Mouse (Mus musculus): ENCODE results near the gene Rasd1. TPM values are rescaled to one million over a fixed set of nuclear protein-coding genes. Genes with fewer than 3 reads are reported as not detected.

The Rasd1 gene
- polyA plus RNA-seq, 1 experiment from 2014 or later, result 1.3 TPM

GRCm38 (mm10) chr11:60001231-60001980 lies 36.7 kb upstream of the Rasd1 start:
- Histone ChIP-seq H3K27me3 (ENCODE audit: control insufficient read depth, insufficient read depth, low read length) (no peaks in the 10 kb centered on the region), H3K9me3 (ENCODE audit: control insufficient read depth, low read length) (no peaks in the 10 kb centered on the region), H3K4me3 (ENCODE audit: low read depth, low read length) (no peak overlapping the region), H3K9ac (ENCODE audit: low read length) (no peak overlapping the region), H3K27ac (replicated peaks) (no peak overlapping the region), H3K4me1 (replicated peaks; ENCODE audit: control insufficient read depth, insufficient read depth) (no peaks in the 10 kb centered on the region), H3K36me3 (ENCODE audit: control insufficient read depth, insufficient read depth, low read length) (no peaks in the 10 kb centered on the region), H3K4me2 (replicated peaks; ENCODE audit: low read depth) (no peak overlapping the region)
- TF ChIP-seq EP300 (optimal IDR thresholded peaks at IDR 0.05) (no peak), CTCF (IDR thresholded peaks at IDR 0.05; ENCODE audit: low read depth) (no peak)
- no peak for DNase-seq (ENCODE audit: low spot score)
- no peak for ATAC-seq (ENCODE audit: low FRiP score, low TSS enrichment)
- WGBS, result 73% methylated on average over 5 of the region's 5 CpGs

GRCm38 (mm10) chr11:59994318-59994717 lies 29.6 kb upstream of the Rasd1 start:
- Histone ChIP-seq H3K4me1 (replicated peaks; ENCODE audit: control insufficient read depth, insufficient read depth) (peaks cover 2% of the 10 kb centered on the region; the same call in 1 of the 2 replicates), H3K36me3 (ENCODE audit: control insufficient read depth, insufficient read depth, low read length) (no peaks in the 10 kb centered on the region), H3K4me2 (replicated peaks; ENCODE audit: low read depth) (no peak overlapping the region), H3K9ac (ENCODE audit: low read length) (no peak overlapping the region), H3K27me3 (ENCODE audit: control insufficient read depth, insufficient read depth, low read length) (no peaks in the 10 kb centered on the region), H3K4me3 (ENCODE audit: low read depth, low read length) (no peak overlapping the region), H3K9me3 (ENCODE audit: control insufficient read depth, low read length) (no peaks in the 10 kb centered on the region), H3K27ac (replicated peaks) (no peak overlapping the region)
- TF ChIP-seq EP300 (optimal IDR thresholded peaks at IDR 0.05) (no peak), CTCF (IDR thresholded peaks at IDR 0.05; ENCODE audit: low read depth) (no peak)
- 28% methylated on average over 9 of the region's 9 CpGs for WGBS
- DNase-seq (ENCODE audit: low spot score), result peak; percentile 26
- ATAC-seq (ENCODE audit: low FRiP score, low TSS enrichment), result no peak

GRCm38 (mm10) chr11:59991365-59991764 lies 26.6 kb upstream of the Rasd1 start:
- Histone ChIP-seq H3K36me3 (ENCODE audit: control insufficient read depth, insufficient read depth, low read length) (no peaks in the 10 kb centered on the region), H3K4me2 (replicated peaks; ENCODE audit: low read depth) (no peak overlapping the region), H3K9me3 (ENCODE audit: control insufficient read depth, low read length) (no peaks in the 10 kb centered on the region), H3K4me1 (replicated peaks; ENCODE audit: control insufficient read depth, insufficient read depth) (peaks cover 2% of the 10 kb centered on the region; the same call in 1 of the 2 replicates), H3K4me3 (ENCODE audit: low read depth, low read length) (no peak overlapping the region), H3K9ac (ENCODE audit: low read length) (no peak overlapping the region), H3K27me3 (ENCODE audit: control insufficient read depth, insufficient read depth, low read length) (no peaks in the 10 kb centered on the region), H3K27ac (replicated peaks) (no peak overlapping the region)
- no peak for ATAC-seq (ENCODE audit: low FRiP score, low TSS enrichment)
- TF ChIP-seq EP300 (optimal IDR thresholded peaks at IDR 0.05) (no peak), CTCF (IDR thresholded peaks at IDR 0.05; ENCODE audit: low read depth) (no peak)
- no peak for DNase-seq (ENCODE audit: low spot score)
- 51% methylated on average over 8 of the region's 8 CpGs for WGBS

- H3K9me3 ChIP-seq (ENCODE audit: control insufficient read depth, low read length), result no peaks in the 10 kb centered on the region
- peaks cover 2% of the 10 kb centered on the region; the same call in 1 of the 2 replicates for H3K4me1 ChIP-seq (replicated peaks; ENCODE audit: control insufficient read depth, insufficient read depth)
- 80% methylated on average over 1 of the region's 1 CpGs for WGBS
- no peak for DNase-seq (ENCODE audit: low spot score)
- H3K4me3 ChIP-seq (ENCODE audit: low read depth, low read length), result no peak overlapping the region
- ATAC-seq (ENCODE audit: low FRiP score, low TSS enrichment), result no peak
- no peak for TF ChIP-seq EP300 (optimal IDR thresholded peaks at IDR 0.05)
- no peak for TF ChIP-seq CTCF (IDR thresholded peaks at IDR 0.05; ENCODE audit: low read depth)
- no peaks in the 10 kb centered on the region for H3K27me3 ChIP-seq (ENCODE audit: control insufficient read depth, insufficient read depth, low read length)
- no peak overlapping the region for H3K27ac ChIP-seq (replicated peaks)
- no peaks in the 10 kb centered on the region for H3K36me3 ChIP-seq (ENCODE audit: control insufficient read depth, insufficient read depth, low read length)
- no peak overlapping the region for H3K4me2 ChIP-seq (replicated peaks; ENCODE audit: low read depth)
- no peak overlapping the region for H3K9ac ChIP-seq (ENCODE audit: low read length)
Observed at GRCm38 (mm10) chr11:59989406-59989805, 24.7 kb upstream of the Rasd1 start.

GRCm38 (mm10) chr11:59977831-59978230 lies 13.1 kb upstream of the Rasd1 start:
- Histone ChIP-seq H3K36me3 (ENCODE audit: control insufficient read depth, insufficient read depth, low read length) (no peaks in the 10 kb centered on the region), H3K9ac (ENCODE audit: low read length) (no peak overlapping the region), H3K4me3 (ENCODE audit: low read depth, low read length) (no peak overlapping the region), H3K9me3 (ENCODE audit: control insufficient read depth, low read length) (no peaks in the 10 kb centered on the region), H3K4me1 (replicated peaks; ENCODE audit: control insufficient read depth, insufficient read depth) (no peaks in the 10 kb centered on the region), H3K27me3 (ENCODE audit: control insufficient read depth, insufficient read depth, low read length) (no peaks in the 10 kb centered on the region), H3K27ac (replicated peaks) (no peak overlapping the region), H3K4me2 (replicated peaks; ENCODE audit: low read depth) (no peak overlapping the region)
- TF ChIP-seq EP300 (optimal IDR thresholded peaks at IDR 0.05), result no peak
- no peak for TF ChIP-seq CTCF (IDR thresholded peaks at IDR 0.05; ENCODE audit: low read depth)
- WGBS, result 84% methylated on average over 5 of the region's 5 CpGs
- ATAC-seq (ENCODE audit: low FRiP score, low TSS enrichment) (no peak), DNase-seq (ENCODE audit: low spot score) (no peak)

- 70% methylated on average over 10 of the region's 10 CpGs for WGBS
- no peak for DNase-seq (ENCODE audit: low spot score)
- Histone ChIP-seq H3K27me3 (ENCODE audit: control insufficient read depth, insufficient read depth, low read length) (no peaks in the 10 kb centered on the region), H3K4me3 (ENCODE audit: low read depth, low read length) (no peak overlapping the region), H3K9me3 (ENCODE audit: control insufficient read depth, low read length) (no peaks in the 10 kb centered on the region), H3K9ac (ENCODE audit: low read length) (no peak overlapping the region), H3K36me3 (ENCODE audit: control insufficient read depth, insufficient read depth, low read length) (no peaks in the 10 kb centered on the region), H3K4me2 (replicated peaks; ENCODE audit: low read depth) (no peak overlapping the region), H3K27ac (replicated peaks) (no peak overlapping the region), H3K4me1 (replicated peaks; ENCODE audit: control insufficient read depth, insufficient read depth) (no peaks in the 10 kb centered on the region)
- TF ChIP-seq CTCF (IDR thresholded peaks at IDR 0.05; ENCODE audit: low read depth) (no peak), EP300 (optimal IDR thresholded peaks at IDR 0.05) (no peak)
- ATAC-seq (ENCODE audit: low FRiP score, low TSS enrichment), result no peak
Observed at GRCm38 (mm10) chr11:59975241-59975640, 10.5 kb upstream of the Rasd1 start.

Measured in stomach, postnatal 0 days (tissue).